Mouse (Mus musculus) heart, embryonic 15.5 days (tissue): ENCODE results near the gene Ankrd23. TPM values are rescaled to one million over a fixed set of nuclear protein-coding genes. Genes with fewer than 3 reads are reported as not detected.
A peak's percentile ranks its signal among the peaks of the same experiment; 100 is the strongest.
"Not testable (repeated sequence)": the region's sequence is repeated elsewhere in the genome, so short reads cannot be mapped to it uniquely, and the experiment has no call there.

Source experiments
- ATAC-seq: fragments of 200-750 bp; cut with Nextera tagmentation; replicated peaks from 2 replicates; pipeline ENCODE4 v1.8.0; 2017; ENCODE audit warnings: low read depth, moderate TSS enrichment; ENCODE audit not compliant: insufficient number of reproducible peaks, insufficient read depth, low FRiP score
- H3K27ac ChIP-seq: fragments of 300-500 bp; sonication (generic); 2 replicates; pipeline ENCODE4 v1.5.1; 2015; ENCODE audit warnings: mild to moderate bottlenecking, inconsistent platforms
- H3K27me3 ChIP-seq: fragments of 300-500 bp; sonication (generic); 2 replicates; pipeline ENCODE4 v1.6.1; 2015; ENCODE audit warnings: inconsistent platforms
- H3K36me3 ChIP-seq: fragments of 300-500 bp; sonication (generic); 2 replicates; pipeline ENCODE4 v1.6.1; 2015; ENCODE audit warnings: mild to moderate bottlenecking, inconsistent platforms
- H3K4me1 ChIP-seq: fragments of 300-500 bp; sonication (generic); replicated peaks from 2 replicates; pipeline ENCODE4 v1.6.1; 2015; ENCODE audit warnings: inconsistent platforms
- H3K4me2 ChIP-seq: fragments of 300-500 bp; sonication (generic); 2 replicates; pipeline ENCODE4 v1.6.1; 2015; ENCODE audit warnings: inconsistent platforms, mild to moderate bottlenecking, moderate library complexity
- H3K4me3 ChIP-seq: fragments of 300-500 bp; sonication (generic); 2 replicates; pipeline ENCODE4 v1.5.1; 2015; ENCODE audit warnings: mild to moderate bottlenecking, inconsistent platforms
- H3K9ac ChIP-seq: fragments of 300-500 bp; sonication (generic); 2 replicates; pipeline ENCODE4 v1.6.1; 2015; ENCODE audit warnings: mild to moderate bottlenecking, inconsistent platforms
- H3K9me3 ChIP-seq: fragments of 300-500 bp; sonication (generic); replicated peaks from 2 replicates; pipeline ENCODE4 v1.6.1; 2016; ENCODE audit warnings: inconsistent platforms
- WGBS: fragments of 180-500 bp; shearing (Covaris S2); methylation state at CpG from one replicate; pipeline ENCODE4 v1.1.7; 2015; ENCODE audit warnings: mixed read lengths; 5-methylcytosine and 5-hydroxymethylcytosine counted together
- polyA plus RNA-seq: library from polyadenylated mRNA; unstranded; fragments of >200 nt; fragmentation: Nextera tagmentation; extraction: Ambion mirVana; gene quantifications from 2 replicates; pipeline ENCODE4 v1.2.1, GENCODE M21; 2015

Gene Ankrd23
- polyA plus RNA-seq: 25.3 and 26.7 TPM in 2 replicates

GRCm38 (mm10) chr1:36536783-36537182, at the start of gene Ankrd23:
Gene Ankrd23 (minus strand): TSS chr1:36536883.
- Histone ChIP-seq H3K4me1 (peaks cover 65% of the 10 kb centered on the region), H3K36me3 (peaks cover 21% of the 10 kb centered on the region), H3K4me2 (peak within 1 kb of the TSS; percentile 16; the same call in 1 of the 2 replicates), H3K27ac (peak within 1 kb of the TSS; percentile 92), H3K9ac (0 out of 2 replicates have a peak within 1 kb of the TSS, but pooled peaks have one; percentile 5)
- H3K27me3 ChIP-seq, H3K4me3 ChIP-seq, H3K9me3 ChIP-seq, ATAC-seq: not testable (repeated sequence)
- 79% methylated on average over 9 of the region's 9 CpGs for WGBS

GRCm38 (mm10) chr1:36586288-36586687, 49.6 kb upstream of the Ankrd23 start:
- no peak for ATAC-seq
- Histone ChIP-seq H3K4me3 (no peak overlapping the region), H3K9ac (no peak overlapping the region), H3K4me2 (no peak overlapping the region), H3K27me3 (no peaks in the 10 kb centered on the region), H3K27ac (no peak overlapping the region), H3K4me1 (peaks cover 58% of the 10 kb centered on the region), H3K36me3 (no peaks in the 10 kb centered on the region), H3K9me3 (no peaks in the 10 kb centered on the region)
- WGBS: 57% methylated on average over 4 of the region's 4 CpGs

GRCm38 (mm10) chr1:36583408-36584116, 46.9 kb upstream of the Ankrd23 start:
- H3K36me3 ChIP-seq: no peaks in the 10 kb centered on the region
- H3K27ac ChIP-seq: peak overlapping the region; percentile 43; the same call in 1 of the 2 replicates
- no peak for ATAC-seq
- H3K27me3 ChIP-seq: no peaks in the 10 kb centered on the region
- WGBS: 80% methylated on average over 8 of the region's 8 CpGs
- no peak overlapping the region for H3K4me2 ChIP-seq
- no peak overlapping the region for H3K4me3 ChIP-seq
- H3K9me3 ChIP-seq: no peaks in the 10 kb centered on the region
- no peak overlapping the region for H3K9ac ChIP-seq
- peaks cover 56% of the 10 kb centered on the region for H3K4me1 ChIP-seq

- Histone ChIP-seq H3K36me3 (no peaks in the 10 kb centered on the region), H3K4me1 (peaks cover 51% of the 10 kb centered on the region), H3K9me3 (no peaks in the 10 kb centered on the region), H3K4me2 (no peak overlapping the region), H3K27ac (no peak overlapping the region), H3K27me3 (no peaks in the 10 kb centered on the region), H3K9ac (no peak overlapping the region), H3K4me3 (no peak overlapping the region)
- 68% methylated on average over 8 of the region's 8 CpGs for WGBS
- no peak for ATAC-seq
Observed at GRCm38 (mm10) chr1:36582211-36582610, 45.5 kb upstream of the Ankrd23 start.

GRCm38 (mm10) chr1:36581260-36581659, 44.6 kb upstream of the Ankrd23 start:
- Histone ChIP-seq H3K27ac (peak overlapping the region; percentile 82), H3K4me1 (peaks cover 51% of the 10 kb centered on the region), H3K4me3 (no peak overlapping the region), H3K4me2 (peak overlapping the region; percentile 58), H3K27me3 (no peaks in the 10 kb centered on the region), H3K9me3 (no peaks in the 10 kb centered on the region), H3K36me3 (no peaks in the 10 kb centered on the region), H3K9ac (no peak overlapping the region)
- no peak for ATAC-seq
- whole genome bisulfite sequencing: 64% methylated on average over 5 of the region's 5 CpGs

- ATAC-seq: peak; percentile 87
- no peaks in the 10 kb centered on the region for H3K27me3 ChIP-seq
- WGBS: 3% methylated on average over 17 of the region's 17 CpGs
- peak overlapping the region; percentile 22; the same call in 1 of the 2 replicates for H3K9ac ChIP-seq
- H3K9me3 ChIP-seq: no peaks in the 10 kb centered on the region
- H3K4me1 ChIP-seq: peaks cover 51% of the 10 kb centered on the region
- peak overlapping the region; percentile 58 for H3K4me2 ChIP-seq
- peak overlapping the region; percentile 25 for H3K4me3 ChIP-seq
- H3K27ac ChIP-seq: peak overlapping the region; percentile 82
- H3K36me3 ChIP-seq: no peaks in the 10 kb centered on the region
Observed at GRCm38 (mm10) chr1:36580384-36581207, 43.9 kb upstream of the Ankrd23 start.

- H3K4me3 ChIP-seq: peak overlapping the region; percentile 25
- no peaks in the 10 kb centered on the region for H3K27me3 ChIP-seq
- peak; percentile 9 for ATAC-seq
- H3K9ac ChIP-seq: 0 out of 2 replicates have a peak overlapping the region, but pooled peaks have one; percentile 22
- WGBS: 33% methylated on average over 6 of the region's 6 CpGs
- peak overlapping the region; percentile 58 for H3K4me2 ChIP-seq
- H3K9me3 ChIP-seq: no peaks in the 10 kb centered on the region
- peak overlapping the region; percentile 82 for H3K27ac ChIP-seq
- H3K36me3 ChIP-seq: no peaks in the 10 kb centered on the region
- peaks cover 51% of the 10 kb centered on the region for H3K4me1 ChIP-seq
Observed at GRCm38 (mm10) chr1:36579974-36580383, 43.3 kb upstream of the Ankrd23 start.

- Histone ChIP-seq H3K27ac (no peak overlapping the region), H3K27me3 (no peaks in the 10 kb centered on the region), H3K9me3 (no peaks in the 10 kb centered on the region), H3K4me3 (no peak overlapping the region), H3K4me2 (no peak overlapping the region), H3K4me1 (peaks cover 39% of the 10 kb centered on the region), H3K36me3 (no peaks in the 10 kb centered on the region), H3K9ac (no peak overlapping the region)
- ATAC-seq: no peak
- 63% methylated on average over 6 of the region's 6 CpGs for WGBS
Observed at GRCm38 (mm10) chr1:36576991-36577675, 40.5 kb upstream of the Ankrd23 start.

GRCm38 (mm10) chr1:36575347-36575746, 38.7 kb upstream of the Ankrd23 start:
- Histone ChIP-seq H3K27ac (no peak overlapping the region), H3K27me3 (no peaks in the 10 kb centered on the region), H3K9me3 (no peaks in the 10 kb centered on the region), H3K36me3 (no peaks in the 10 kb centered on the region), H3K4me1 (peaks cover 38% of the 10 kb centered on the region), H3K9ac (no peak overlapping the region), H3K4me2 (no peak overlapping the region), H3K4me3 (no peak overlapping the region)
- 62% methylated on average over 6 of the region's 6 CpGs for WGBS
- ATAC-seq: no peak

- peaks cover 38% of the 10 kb centered on the region for H3K4me1 ChIP-seq
- no peaks in the 10 kb centered on the region for H3K9me3 ChIP-seq
- ATAC-seq: no peak
- H3K4me3 ChIP-seq: no peak overlapping the region
- peak overlapping the region; percentile 3; the same call in 1 of the 2 replicates for H3K27ac ChIP-seq
- H3K36me3 ChIP-seq: no peaks in the 10 kb centered on the region
- no peak overlapping the region for H3K4me2 ChIP-seq
- 81% methylated on average over 5 of the region's 5 CpGs for WGBS
- no peaks in the 10 kb centered on the region for H3K27me3 ChIP-seq
- no peak overlapping the region for H3K9ac ChIP-seq
Observed at GRCm38 (mm10) chr1:36574196-36574955, 37.7 kb upstream of the Ankrd23 start.
